Mouse (Mus musculus): ENCODE results near the gene Arsb.
"Not testable (repeated sequence)": the region's sequence is repeated elsewhere in the genome, so short reads cannot be mapped to it uniquely, and the experiment has no call there.

Arsb gene

GRCm38 (mm10) chr13:93797011-93797600 lies 25.7 kb downstream of the Arsb start:
- Histone ChIP-seq H3K27me3 (ENCODE audit: insufficient read depth, low read length) (no peaks in the 10 kb centered on the region), H3K36me3 (ENCODE audit: insufficient read depth, low read length) (no peaks in the 10 kb centered on the region), H3K9me3 (ENCODE audit: low read length) (peaks cover 7% of the 10 kb centered on the region), H3K4me3 (replicated peaks; ENCODE audit: low read length) (no peak overlapping the region), H3K4me1 (replicated peaks; ENCODE audit: low read depth, low read length) (no peaks in the 10 kb centered on the region)
- TF ChIP-seq POU5F1 (IDR thresholded peaks at IDR 0.05; ENCODE audit: borderline replicate concordance, low read length) (no peak), NANOG (IDR thresholded peaks at IDR 0.05; ENCODE audit: borderline replicate concordance, low read length) (no peak), CTCF (conservative IDR thresholded peaks at IDR 0.05; ENCODE audit: low read length) (no peak)

DNA sequence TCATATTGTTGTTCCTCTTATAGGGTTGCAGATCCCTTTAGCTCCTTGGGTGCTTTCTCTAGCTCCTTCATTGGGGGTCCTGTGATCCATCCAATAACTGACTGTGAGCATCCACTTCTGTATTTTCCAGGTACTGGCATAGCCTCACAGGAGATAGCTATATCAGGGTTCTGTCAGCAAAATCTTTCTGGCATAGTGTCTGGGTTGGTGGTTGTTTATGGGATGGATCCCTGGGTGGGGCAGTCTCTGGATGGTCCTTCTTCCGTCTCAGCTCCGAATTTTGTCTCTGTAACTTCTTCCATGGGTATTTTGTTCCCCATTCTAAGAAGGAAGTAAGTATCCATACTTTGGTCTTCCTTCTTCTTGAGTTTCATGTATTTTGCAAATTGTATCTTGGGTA lies 38.9 kb downstream of the Arsb start:
- H3K4me1 ChIP-seq (replicated peaks; ENCODE audit: low read depth, low read length); H3K27me3 ChIP-seq (ENCODE audit: insufficient read depth, low read length); H3K36me3 ChIP-seq (ENCODE audit: insufficient read depth, low read length); H3K9me3 ChIP-seq (ENCODE audit: low read length); H3K4me3 ChIP-seq (replicated peaks; ENCODE audit: low read length): not testable (repeated sequence)

DNA sequence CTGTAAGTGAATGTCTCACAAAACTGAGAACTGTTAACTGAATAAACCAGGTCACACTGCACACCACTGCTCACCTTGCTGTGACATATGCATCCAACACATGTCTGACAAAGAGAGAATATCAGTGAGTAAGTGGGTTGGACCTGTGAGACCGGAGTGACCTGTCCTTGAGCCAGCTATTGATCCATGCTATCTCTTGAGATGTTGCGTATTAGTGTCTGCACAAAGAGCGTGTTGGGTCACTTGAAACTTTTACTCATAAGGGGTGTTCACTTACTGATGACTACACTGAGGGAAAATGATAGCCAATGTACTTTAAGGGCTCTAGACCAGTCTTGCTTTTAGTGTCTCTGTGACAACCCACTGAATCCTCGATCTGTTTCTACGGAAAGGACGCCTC lies 42.7 kb downstream of the Arsb start:
- no peak for TF ChIP-seq POU5F1 (IDR thresholded peaks at IDR 0.05; ENCODE audit: borderline replicate concordance, low read length)
- TF ChIP-seq NANOG (IDR thresholded peaks at IDR 0.05; ENCODE audit: borderline replicate concordance, low read length), result no peak
- no peak for TF ChIP-seq CTCF (conservative IDR thresholded peaks at IDR 0.05; ENCODE audit: low read length)
- Histone ChIP-seq H3K9me3 (ENCODE audit: low read length) (no peaks in the 10 kb centered on the region), H3K27me3 (ENCODE audit: insufficient read depth, low read length) (peaks cover 2% of the 10 kb centered on the region; the same call in 1 of the 2 replicates), H3K36me3 (ENCODE audit: insufficient read depth, low read length) (no peaks in the 10 kb centered on the region), H3K4me1 (replicated peaks; ENCODE audit: low read depth, low read length) (no peaks in the 10 kb centered on the region), H3K4me3 (replicated peaks; ENCODE audit: low read length) (no peak overlapping the region)

GRCm38 (mm10) chr13:93814676-93815075 lies 43.2 kb downstream of the Arsb start:
- Histone ChIP-seq H3K4me1 (replicated peaks; ENCODE audit: low read depth, low read length) (no peaks in the 10 kb centered on the region), H3K4me3 (replicated peaks; ENCODE audit: low read length) (no peak overlapping the region), H3K36me3 (ENCODE audit: insufficient read depth, low read length) (no peaks in the 10 kb centered on the region), H3K9me3 (ENCODE audit: low read length) (no peaks in the 10 kb centered on the region), H3K27me3 (ENCODE audit: insufficient read depth, low read length) (peaks cover 2% of the 10 kb centered on the region; the same call in 1 of the 2 replicates)
- TF ChIP-seq CTCF (conservative IDR thresholded peaks at IDR 0.05; ENCODE audit: low read length), result no peak
- TF ChIP-seq NANOG (IDR thresholded peaks at IDR 0.05; ENCODE audit: borderline replicate concordance, low read length), result no peak
- no peak for TF ChIP-seq POU5F1 (IDR thresholded peaks at IDR 0.05; ENCODE audit: borderline replicate concordance, low read length)

GRCm38 (mm10) chr13:93815128-93815527 lies 43.7 kb downstream of the Arsb start:
- Histone ChIP-seq H3K9me3 (ENCODE audit: low read length) (no peaks in the 10 kb centered on the region), H3K27me3 (ENCODE audit: insufficient read depth, low read length) (peaks cover 2% of the 10 kb centered on the region; the same call in 1 of the 2 replicates)
- TF ChIP-seq POU5F1 (IDR thresholded peaks at IDR 0.05; ENCODE audit: borderline replicate concordance, low read length), result no peak
- TF ChIP-seq NANOG (IDR thresholded peaks at IDR 0.05; ENCODE audit: borderline replicate concordance, low read length), result no peak
- no peak for TF ChIP-seq CTCF (conservative IDR thresholded peaks at IDR 0.05; ENCODE audit: low read length)

GRCm38 (mm10) chr13:93816127-93816526 lies 44.7 kb downstream of the Arsb start:
- H3K36me3 ChIP-seq (ENCODE audit: insufficient read depth, low read length), result no peaks in the 10 kb centered on the region
- peaks cover 2% of the 10 kb centered on the region; the same call in 1 of the 2 replicates for H3K27me3 ChIP-seq (ENCODE audit: insufficient read depth, low read length)
- TF ChIP-seq POU5F1 (IDR thresholded peaks at IDR 0.05; ENCODE audit: borderline replicate concordance, low read length), result no peak
- TF ChIP-seq CTCF (conservative IDR thresholded peaks at IDR 0.05; ENCODE audit: low read length), result no peak
- TF ChIP-seq NANOG (IDR thresholded peaks at IDR 0.05; ENCODE audit: borderline replicate concordance, low read length), result no peak
- H3K4me1 ChIP-seq (replicated peaks; ENCODE audit: low read depth, low read length), result no peaks in the 10 kb centered on the region
- H3K4me3 ChIP-seq (replicated peaks; ENCODE audit: low read length), result no peak overlapping the region
- no peaks in the 10 kb centered on the region for H3K9me3 ChIP-seq (ENCODE audit: low read length)

More at GRCm38 (mm10) chr13:93815128-93815527, 43.7 kb downstream of the Arsb start:
- Histone ChIP-seq H3K4me1 (replicated peaks; ENCODE audit: low read depth, low read length) (no peaks in the 10 kb centered on the region), H3K36me3 (ENCODE audit: insufficient read depth, low read length) (no peaks in the 10 kb centered on the region), H3K4me3 (replicated peaks; ENCODE audit: low read length) (no peak overlapping the region)

- Histone ChIP-seq H3K9me3 (ENCODE audit: low read length) (no peaks in the 10 kb centered on the region), H3K4me3 (replicated peaks; ENCODE audit: low read length) (no peak overlapping the region), H3K36me3 (ENCODE audit: insufficient read depth, low read length) (no peaks in the 10 kb centered on the region), H3K4me1 (replicated peaks; ENCODE audit: low read depth, low read length) (no peaks in the 10 kb centered on the region), H3K27me3 (ENCODE audit: insufficient read depth, low read length) (peaks cover 2% of the 10 kb centered on the region; the same call in 1 of the 2 replicates)
- no peak for TF ChIP-seq POU5F1 (IDR thresholded peaks at IDR 0.05; ENCODE audit: borderline replicate concordance, low read length)
- no peak for TF ChIP-seq NANOG (IDR thresholded peaks at IDR 0.05; ENCODE audit: borderline replicate concordance, low read length)
- no peak for TF ChIP-seq CTCF (conservative IDR thresholded peaks at IDR 0.05; ENCODE audit: low read length)
Measured at GRCm38 (mm10) chr13:93816688-93817331, 45.4 kb downstream of the Arsb start.

DNA sequence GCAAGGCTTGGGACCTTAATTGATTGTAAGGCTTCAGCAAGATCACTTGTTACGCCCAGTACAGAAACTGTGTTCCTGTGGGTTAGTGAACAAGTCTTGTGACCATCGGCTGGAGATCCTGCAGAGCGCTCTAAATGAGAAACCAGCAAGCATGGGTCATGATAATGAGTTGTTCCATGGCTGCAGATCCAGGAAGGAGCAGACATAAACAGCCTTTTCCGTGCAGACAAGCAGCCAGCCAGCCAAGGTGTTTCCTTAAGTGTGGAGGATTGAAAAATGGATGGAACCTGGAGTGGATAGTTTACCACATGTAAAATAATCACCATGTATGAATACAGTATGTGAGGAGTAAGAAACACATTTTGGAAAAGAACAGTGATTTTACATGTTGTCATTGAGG lies 48.7 kb downstream of the Arsb start:
- no peaks in the 10 kb centered on the region for H3K4me1 ChIP-seq (replicated peaks; ENCODE audit: low read depth, low read length)
- no peaks in the 10 kb centered on the region for H3K36me3 ChIP-seq (ENCODE audit: insufficient read depth, low read length)
- no peaks in the 10 kb centered on the region for H3K9me3 ChIP-seq (ENCODE audit: low read length)
- H3K4me3 ChIP-seq (replicated peaks; ENCODE audit: low read length), result no peak overlapping the region
- H3K27me3 ChIP-seq (ENCODE audit: insufficient read depth, low read length), result peaks cover 2% of the 10 kb centered on the region; the same call in 1 of the 2 replicates
- TF ChIP-seq CTCF (conservative IDR thresholded peaks at IDR 0.05; ENCODE audit: low read length), result no peak
- TF ChIP-seq NANOG (IDR thresholded peaks at IDR 0.05; ENCODE audit: borderline replicate concordance, low read length), result no peak
- TF ChIP-seq POU5F1 (IDR thresholded peaks at IDR 0.05; ENCODE audit: borderline replicate concordance, low read length), result no peak

DNA sequence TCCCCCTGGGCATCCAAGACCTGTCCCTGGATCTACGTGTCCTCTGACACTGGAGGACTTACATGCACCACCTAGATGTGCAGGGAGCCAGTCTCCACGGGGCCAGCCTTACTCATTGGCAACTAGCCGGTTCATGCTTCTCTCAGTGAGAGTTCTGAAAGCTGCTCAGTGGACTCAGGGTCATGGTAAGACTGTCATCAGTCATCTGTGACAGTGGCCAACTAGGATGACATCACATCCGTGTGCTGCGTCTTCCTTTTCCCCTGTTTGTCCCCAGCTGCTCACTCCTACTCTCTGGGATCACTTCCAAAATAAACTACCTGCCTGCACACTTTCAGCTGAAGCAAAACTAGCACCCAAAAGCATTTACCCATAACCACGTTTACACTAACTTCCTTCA lies 50.6 kb downstream of the Arsb start:
- Histone ChIP-seq H3K9me3 (ENCODE audit: low read length) (no peaks in the 10 kb centered on the region), H3K4me1 (replicated peaks; ENCODE audit: low read depth, low read length) (no peaks in the 10 kb centered on the region), H3K27me3 (ENCODE audit: insufficient read depth, low read length) (peaks cover 2% of the 10 kb centered on the region; the same call in 1 of the 2 replicates), H3K4me3 (replicated peaks; ENCODE audit: low read length) (no peak overlapping the region), H3K36me3 (ENCODE audit: insufficient read depth, low read length) (no peaks in the 10 kb centered on the region)
- TF ChIP-seq NANOG (IDR thresholded peaks at IDR 0.05; ENCODE audit: borderline replicate concordance, low read length) (no peak), CTCF (conservative IDR thresholded peaks at IDR 0.05; ENCODE audit: low read length) (no peak), POU5F1 (IDR thresholded peaks at IDR 0.05; ENCODE audit: borderline replicate concordance, low read length) (no peak)
